Mouse (Mus musculus) spleen, adult 2 months (tissue): ENCODE results near the gene Ccr10.

ENCODE experiments used
- CTCF ChIP-seq: fragments of 200-500 bp; IDR thresholded peaks from 2 replicates; pipeline ENCODE4 v1.5.1; 2011; ENCODE audit warnings: mild to moderate bottlenecking, inconsistent platforms; ENCODE audit not compliant: insufficient read depth, insufficient read length, insufficient replicate concordance; ENCODE audit errors: extremely low read depth
- POLR2A ChIP-seq: fragments of 200-500 bp; IDR thresholded peaks from 2 replicates; pipeline ENCODE4 v1.6.1; 2011; ENCODE audit warnings: low read depth, low read length, inconsistent platforms

GRCm38 (mm10) chr11:101199555-101199954 lies 24.3 kb upstream of the Ccr10 start:
- TF ChIP-seq CTCF (no peak), POLR2A (no peak)
